Mouse (Mus musculus) activated CD4-positive, CD25-positive, alpha-beta regulatory T cell, adult 4 months (primary cell): ENCODE measurements at regions not wholly inside any gene's neighbourhood (a gene's known extent, or its start where the extent isn't known, plus 50 kb on each side); places are given as distances from the start of the nearest gene placed in this dataset.

ENCODE experiments used
- ATAC-seq: one replicate; pipeline ENCODE4 v1.8.0; 2017

- no peak for ATAC-seq
Observed at GRCm38 (mm10) chr11:111281237-111282160, 215.5 kb downstream of the Kcnj2 start.

- no peak for ATAC-seq
Observed at GRCm38 (mm10) chr11:111282283-111282682, 216.3 kb downstream of the Kcnj2 start.

GRCm38 (mm10) chr11:111290537-111290936, 224.6 kb downstream of the Kcnj2 start:
- ATAC-seq, result no peak

GRCm38 (mm10) chr11:111296309-111296721, 230.4 kb downstream of the Kcnj2 start:
- ATAC-seq, result no peak

- no peak for ATAC-seq
Observed at GRCm38 (mm10) chr11:111312802-111313201, 246.8 kb downstream of the Kcnj2 start.

GRCm38 (mm10) chr11:111313566-111313965, 247.6 kb downstream of the Kcnj2 start:
- ATAC-seq, result no peak

GRCm38 (mm10) chr11:111321576-111321975, 255.6 kb downstream of the Kcnj2 start:
- no peak for ATAC-seq

- no peak for ATAC-seq
Observed at GRCm38 (mm10) chr11:111324453-111325010, 258.6 kb downstream of the Kcnj2 start.

- ATAC-seq, result no peak
Observed at GRCm38 (mm10) chr11:111326915-111327314, 261.0 kb downstream of the Kcnj2 start.

- no peak for ATAC-seq
Observed at GRCm38 (mm10) chr11:111328258-111328657, 262.3 kb downstream of the Kcnj2 start.

- ATAC-seq, result no peak
Observed at GRCm38 (mm10) chr11:111331592-111331991, 265.6 kb downstream of the Kcnj2 start.

GRCm38 (mm10) chr11:111333021-111333420, 267.1 kb downstream of the Kcnj2 start:
- ATAC-seq, result no peak

- no peak for ATAC-seq
Observed at GRCm38 (mm10) chr11:111347562-111347961, 281.6 kb downstream of the Kcnj2 start.

- ATAC-seq, result no peak
Observed at GRCm38 (mm10) chr11:111350028-111350427, 284.1 kb downstream of the Kcnj2 start.

- ATAC-seq, result no peak
Observed at GRCm38 (mm10) chr11:111363363-111363762, 297.4 kb downstream of the Kcnj2 start.

GRCm38 (mm10) chr11:111377165-111377564, 311.2 kb downstream of the Kcnj2 start:
- ATAC-seq, result no peak

GRCm38 (mm10) chr11:111379842-111380241, 313.9 kb downstream of the Kcnj2 start:
- ATAC-seq, result no peak

- ATAC-seq, result no peak
Observed at GRCm38 (mm10) chr11:111398706-111399105, 332.7 kb downstream of the Kcnj2 start.

- ATAC-seq, result no peak
Observed at GRCm38 (mm10) chr11:111409266-111409665, 343.3 kb downstream of the Kcnj2 start.

GRCm38 (mm10) chr11:111424871-111425270, 358.9 kb downstream of the Kcnj2 start:
- no peak for ATAC-seq

- ATAC-seq, result no peak
Observed at GRCm38 (mm10) chr11:111426715-111427114, 360.8 kb downstream of the Kcnj2 start.

GRCm38 (mm10) chr11:111442257-111442656, 376.3 kb downstream of the Kcnj2 start:
- ATAC-seq, result no peak

GRCm38 (mm10) chr11:111443381-111443780, 377.4 kb downstream of the Kcnj2 start:
- no peak for ATAC-seq

- no peak for ATAC-seq
Observed at GRCm38 (mm10) chr11:111444791-111445190, 378.8 kb downstream of the Kcnj2 start.
